Mouse (Mus musculus): ENCODE results near the gene Akap8l. TPM values are rescaled to one million over a fixed set of nuclear protein-coding genes. Genes with fewer than 3 reads are reported as not detected.

Akap8l gene
- polyA plus RNA-seq, 1 experiment from 2014 or later: 83.5 TPM

DNA sequence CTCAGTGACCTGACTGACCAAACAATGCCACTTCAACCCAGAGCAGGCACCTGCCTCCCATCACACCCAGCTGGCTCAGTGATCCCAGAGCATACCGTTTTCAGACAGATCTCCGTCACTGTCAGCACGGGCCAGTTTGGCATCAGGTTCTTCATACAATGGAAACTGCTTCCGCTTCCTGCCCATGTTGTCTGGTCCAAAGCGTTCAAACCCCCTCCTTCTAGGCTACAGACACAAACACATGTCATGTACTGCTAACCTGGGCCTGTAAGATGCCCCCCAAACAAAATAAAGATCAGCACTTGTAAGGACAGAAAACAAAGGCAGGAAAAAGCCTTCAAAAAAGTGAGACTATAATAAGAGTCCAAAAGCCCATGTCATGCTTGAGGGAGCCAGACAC lies 34.8 kb downstream of the Akap8l start:
- peaks cover 70% of the 10 kb centered on the region for H3K36me3 ChIP-seq
- no peak overlapping the region for H3K9ac ChIP-seq
- no peaks in the 10 kb centered on the region for H3K9me3 ChIP-seq
- no peak overlapping the region for H3K4me2 ChIP-seq
- 93% methylated on average over 5 of the region's 5 CpGs for WGBS
- H3K27me3 ChIP-seq (replicated peaks): no peaks in the 10 kb centered on the region
- H3K4me1 ChIP-seq: peaks cover 11% of the 10 kb centered on the region; the same call in 1 of the 2 replicates
- H3K27ac ChIP-seq: no peak overlapping the region
- no peak for ATAC-seq (ENCODE audit: insufficient read depth, low FRiP score, low read depth)
- H3K4me3 ChIP-seq (replicated peaks): no peak overlapping the region

- ATAC-seq (ENCODE audit: insufficient read depth, low FRiP score, low read depth): no peak
- no peaks in the 10 kb centered on the region for H3K27me3 ChIP-seq (replicated peaks)
- WGBS: 75% methylated on average over 5 of the region's 5 CpGs
Measured at GRCm38 (mm10) chr17:32313892-32314291, 36.5 kb downstream of the Akap8l start.

DNA sequence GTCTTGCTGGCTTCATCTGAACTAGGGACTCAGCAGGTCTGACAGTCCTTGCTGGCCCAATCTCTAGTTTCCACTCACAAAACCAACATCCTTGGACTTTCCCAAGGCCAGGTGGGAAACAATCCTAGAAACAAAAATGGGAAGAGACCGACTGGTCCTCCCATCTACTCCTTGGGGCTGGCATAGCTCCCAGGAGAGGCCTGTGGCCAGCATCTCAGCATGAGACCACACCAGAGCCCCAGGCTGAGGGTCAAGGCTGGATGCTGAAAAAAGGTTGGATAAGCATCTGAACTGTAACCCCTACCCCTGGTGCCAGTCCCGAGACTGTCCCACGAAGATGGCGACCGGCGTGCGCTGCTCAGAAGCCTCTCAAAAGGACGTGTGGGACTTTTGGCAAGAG lies 37.6 kb downstream of the Akap8l start:
- H3K4me2 ChIP-seq: no peak overlapping the region
- H3K4me3 ChIP-seq (replicated peaks): no peak overlapping the region
- 91% methylated on average over 8 of the region's 8 CpGs for WGBS
- no peak overlapping the region for H3K27ac ChIP-seq
- no peaks in the 10 kb centered on the region for H3K4me1 ChIP-seq
- no peak for ATAC-seq (ENCODE audit: insufficient read depth, low FRiP score, low read depth)
- H3K9ac ChIP-seq: no peak overlapping the region
- peaks cover 85% of the 10 kb centered on the region for H3K36me3 ChIP-seq
- H3K27me3 ChIP-seq (replicated peaks): no peaks in the 10 kb centered on the region
- no peaks in the 10 kb centered on the region for H3K9me3 ChIP-seq

More at GRCm38 (mm10) chr17:32313892-32314291, 36.5 kb downstream of the Akap8l start:
- Histone ChIP-seq H3K9me3 (no peaks in the 10 kb centered on the region), H3K4me1 (peaks cover 2% of the 10 kb centered on the region; the same call in 1 of the 2 replicates), H3K27ac (no peak overlapping the region), H3K4me2 (no peak overlapping the region), H3K36me3 (peaks cover 86% of the 10 kb centered on the region), H3K4me3 (replicated peaks) (no peak overlapping the region), H3K9ac (no peak overlapping the region)

GRCm38 (mm10) chr17:32307963-32308362 lies 42.4 kb downstream of the Akap8l start:
- 87% methylated on average over 4 of the region's 4 CpGs for WGBS
- H3K4me3 ChIP-seq (replicated peaks): no peak overlapping the region

DNA sequence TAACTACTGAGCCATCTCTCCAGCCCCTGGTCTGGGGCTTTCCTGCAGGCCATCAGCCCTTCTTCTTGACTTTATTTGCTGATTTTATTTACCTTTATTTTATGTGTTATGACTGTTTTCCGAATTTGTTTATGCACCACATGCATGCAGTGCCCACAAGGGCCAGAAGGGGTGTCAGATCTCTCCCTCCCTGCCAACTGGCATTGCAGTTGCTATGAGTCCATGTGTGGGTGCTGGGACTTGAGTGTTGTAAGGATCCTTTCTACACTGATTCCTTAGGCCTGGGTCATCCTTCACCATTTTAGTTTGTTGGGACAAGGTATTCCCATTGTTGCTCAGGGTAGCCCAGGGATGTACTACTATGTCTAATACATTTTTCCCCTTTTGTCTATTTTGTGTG lies 52.3 kb downstream of the Akap8l start:
- Histone ChIP-seq H3K4me2 (no peak overlapping the region), H3K9ac (no peak overlapping the region), H3K27me3 (replicated peaks) (no peaks in the 10 kb centered on the region), H3K4me3 (replicated peaks) (no peak overlapping the region), H3K27ac (no peak overlapping the region), H3K9me3 (no peaks in the 10 kb centered on the region), H3K36me3 (no peaks in the 10 kb centered on the region), H3K4me1 (no peaks in the 10 kb centered on the region)
- whole genome bisulfite sequencing: 87% methylated on average over 1 of the region's 1 CpGs
- ATAC-seq (ENCODE audit: insufficient read depth, low FRiP score, low read depth): no peak

More at GRCm38 (mm10) chr17:32307963-32308362, 42.4 kb downstream of the Akap8l start:
- no peaks in the 10 kb centered on the region for H3K9me3 ChIP-seq
- no peak for ATAC-seq (ENCODE audit: insufficient read depth, low FRiP score, low read depth)
- H3K9ac ChIP-seq: no peak overlapping the region
- no peak overlapping the region for H3K4me2 ChIP-seq
- H3K27ac ChIP-seq: no peak overlapping the region
- peaks cover 64% of the 10 kb centered on the region for H3K36me3 ChIP-seq
- H3K4me1 ChIP-seq: no peaks in the 10 kb centered on the region
- H3K27me3 ChIP-seq (replicated peaks): no peaks in the 10 kb centered on the region

DNA sequence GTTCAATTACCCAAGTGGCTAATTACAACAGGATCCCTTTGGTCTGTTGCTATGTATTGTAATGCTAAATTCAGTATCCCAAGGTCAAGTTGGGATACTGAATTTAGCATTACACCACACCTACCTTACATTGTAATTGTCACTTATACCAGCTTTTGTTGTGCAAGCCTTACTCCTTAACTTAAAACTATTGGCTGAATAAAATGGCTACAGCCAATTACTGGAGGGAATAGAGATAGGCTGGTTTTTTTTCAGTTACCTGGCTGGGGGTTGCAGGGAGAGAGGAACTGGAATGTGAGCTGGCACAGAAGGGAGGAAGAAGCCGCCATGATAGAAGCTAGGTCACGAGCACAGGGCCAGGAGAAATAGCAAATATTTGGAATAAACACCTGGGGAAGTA lies 54.5 kb downstream of the Akap8l start:
- Histone ChIP-seq H3K9ac (no peak overlapping the region), H3K9me3 (no peaks in the 10 kb centered on the region), H3K4me1 (no peaks in the 10 kb centered on the region), H3K27me3 (replicated peaks) (no peaks in the 10 kb centered on the region), H3K4me3 (replicated peaks) (no peak overlapping the region), H3K27ac (no peak overlapping the region), H3K36me3 (no peaks in the 10 kb centered on the region), H3K4me2 (no peak overlapping the region)
- ATAC-seq (ENCODE audit: insufficient read depth, low FRiP score, low read depth): no peak
- 73% methylated on average over 2 of the region's 2 CpGs for WGBS

GRCm38 (mm10) chr17:32295160-32295559 lies 55.2 kb downstream of the Akap8l start:
- whole genome bisulfite sequencing: 79% methylated on average over 4 of the region's 4 CpGs
- H3K36me3 ChIP-seq: no peaks in the 10 kb centered on the region
- H3K27ac ChIP-seq: no peak overlapping the region
- no peaks in the 10 kb centered on the region for H3K9me3 ChIP-seq
- ATAC-seq (ENCODE audit: insufficient read depth, low FRiP score, low read depth): no peak
- no peaks in the 10 kb centered on the region for H3K4me1 ChIP-seq
- H3K9ac ChIP-seq: no peak overlapping the region
- no peaks in the 10 kb centered on the region for H3K27me3 ChIP-seq (replicated peaks)
- no peak overlapping the region for H3K4me2 ChIP-seq
- H3K4me3 ChIP-seq (replicated peaks): no peak overlapping the region

GRCm38 (mm10) chr17:32285138-32285670 lies 65.2 kb downstream of the Akap8l start:
- Histone ChIP-seq H3K27me3 (replicated peaks) (no peaks in the 10 kb centered on the region), H3K4me1 (peaks cover 11% of the 10 kb centered on the region), H3K9ac (peak overlapping the region; percentile 99), H3K4me3 (replicated peaks) (peak overlapping the region; percentile 99), H3K36me3 (no peaks in the 10 kb centered on the region), H3K4me2 (peak overlapping the region; percentile 54), H3K9me3 (no peaks in the 10 kb centered on the region), H3K27ac (peak overlapping the region; percentile 100)
- 44% methylated on average over 6 of the region's 6 CpGs for WGBS
- no peak for ATAC-seq (ENCODE audit: insufficient read depth, low FRiP score, low read depth)

- H3K27me3 ChIP-seq (replicated peaks): no peaks in the 10 kb centered on the region
- under 1% methylated on average over 70 of the region's 100 CpGs for WGBS
- H3K36me3 ChIP-seq: no peaks in the 10 kb centered on the region
- H3K4me3 ChIP-seq (replicated peaks): peak within 1 kb of the TSS; percentile 99
- peaks cover 11% of the 10 kb centered on the region for H3K4me1 ChIP-seq
- no peaks in the 10 kb centered on the region for H3K9me3 ChIP-seq
- peak within 1 kb of the TSS; percentile 99 for H3K9ac ChIP-seq
- H3K27ac ChIP-seq: peak within 1 kb of the TSS; percentile 100
- ATAC-seq (ENCODE audit: insufficient read depth, low FRiP score, low read depth): peak; percentile 92
- peak within 1 kb of the TSS; percentile 64 for H3K4me2 ChIP-seq
Measured at GRCm38 (mm10) chr17:32284262-32285137, 65.9 kb downstream of the Akap8l start, which contains the start of gene Brd4. Gene Brd4, minus strand, starts transcription at chr17:32284722.

GRCm38 (mm10) chr17:32283771-32284221 lies 66.6 kb downstream of the Akap8l start:
- Histone ChIP-seq H3K4me3 (replicated peaks) (peak overlapping the region; percentile 99), H3K9ac (peak overlapping the region; percentile 99), H3K36me3 (no peaks in the 10 kb centered on the region), H3K27me3 (replicated peaks) (no peaks in the 10 kb centered on the region), H3K27ac (peak overlapping the region; percentile 100), H3K4me2 (peak overlapping the region; percentile 64), H3K9me3 (no peaks in the 10 kb centered on the region), H3K4me1 (peaks cover 11% of the 10 kb centered on the region)
- peak; percentile 72 for ATAC-seq (ENCODE audit: insufficient read depth, low FRiP score, low read depth)
- WGBS: under 1% methylated on average over 27 of the region's 41 CpGs

- Histone ChIP-seq H3K27me3 (replicated peaks) (no peaks in the 10 kb centered on the region), H3K4me1 (peaks cover 11% of the 10 kb centered on the region), H3K4me2 (peak overlapping the region; percentile 64), H3K27ac (peak overlapping the region; percentile 100), H3K9me3 (no peaks in the 10 kb centered on the region), H3K9ac (peak overlapping the region; percentile 99), H3K36me3 (no peaks in the 10 kb centered on the region), H3K4me3 (replicated peaks) (peak overlapping the region; percentile 99)
- ATAC-seq (ENCODE audit: insufficient read depth, low FRiP score, low read depth): no peak; the same call in 1 of the 2 replicates
- WGBS: 5% methylated on average over 7 of the region's 7 CpGs
Measured at GRCm38 (mm10) chr17:32283341-32283740, 67.1 kb downstream of the Akap8l start.

All from stomach, embryonic 15.5 days (tissue).